11 mouse cellular contexts compared by ENCODE assay signal in genomic region chr7:25685926-25686470, GRCm38 (mm10). TPM values are rescaled to one million over a fixed set of nuclear protein-coding genes. Genes with fewer than 3 reads are reported as not detected.
DNase-seq lines count a peak whose midpoint lies in the region; ATAC-seq and TF ChIP-seq lines count a peak whose summit lies in the region.
"Had no signal": no experiment of that assay in that cellular context is flagged by ENCODE, and none has a peak within 500 bp of the region (broad histone marks: within the 10 kb centered on the region; RNA-seq: fewer than 3 reads in every experiment).

No protein-coding gene starts in this region.

- TF ChIP-seq CTCF in liver, postnatal 0 days (IDR thresholded peaks at IDR 0.05; ENCODE audit: low read depth): no peak

- H3K4me2 ChIP-seq in lung, embryonic 15.5 days: peak overlapping the region; percentile 95
- no peak overlapping the region for H3K4me2 ChIP-seq in hindbrain, embryonic 11.5 days (replicated peaks; ENCODE audit: low read depth, low read length)
- H3K4me2 ChIP-seq in liver, postnatal 0 days (ENCODE audit: low read depth, low read length): peak overlapping the region; percentile 93

- no peak overlapping the region for H3K27ac ChIP-seq in lung, embryonic 15.5 days
- no peak overlapping the region for H3K27ac ChIP-seq in embryonic facial prominence, embryonic 10.5 days (replicated peaks)
- no peak overlapping the region for H3K27ac ChIP-seq in hindbrain, embryonic 11.5 days (ENCODE audit: low read depth, low read length)
- H3K27ac ChIP-seq in liver, postnatal 0 days (ENCODE audit: low read depth): peak overlapping the region; percentile 97

- H3K4me3 ChIP-seq in lung, embryonic 15.5 days: peak overlapping the region; percentile 72
- peak overlapping the region; percentile 67 for H3K4me3 ChIP-seq in embryonic facial prominence, embryonic 10.5 days
- peak overlapping the region; percentile 43; the same call in 1 of the 2 replicates for H3K4me3 ChIP-seq in hindbrain, embryonic 11.5 days (ENCODE audit: low read depth, low read length)
- H3K4me3 ChIP-seq in liver, postnatal 0 days (ENCODE audit: low read depth, low read length): peak overlapping the region; percentile 86

- DNase-seq in lung, postnatal 36 days: no peak
- no peak for DNase-seq in embryonic facial prominence, embryonic 10.5 days (ENCODE audit: low spot score)
- no peak for DNase-seq in hindbrain, embryonic 11.5 days (ENCODE audit: low spot score)
- no peak for DNase-seq in liver, postnatal 0 days
- DNase-seq in testis, postnatal 10 days (ENCODE audit: low spot score): no peak
- DNase-seq in gastrocnemius, adult 18-20 months (ENCODE audit: low spot score): no peak
- DNase-seq in left cerebral cortex, postnatal 14 days (ENCODE audit: low spot score in 2 of 2): no peak
- DNase-seq: cerebellum, adult 8-10 months; right cerebral cortex, postnatal 4 days had no signal

- peaks cover 40% of the 10 kb centered on the region for H3K4me1 ChIP-seq in lung, embryonic 15.5 days
- peaks cover 59% of the 10 kb centered on the region for H3K4me1 ChIP-seq in embryonic facial prominence, embryonic 10.5 days
- H3K4me1 ChIP-seq in hindbrain, embryonic 11.5 days (replicated peaks; ENCODE audit: control insufficient read depth, insufficient read depth, low read length): peaks cover 12% of the 10 kb centered on the region
- peaks cover 55% of the 10 kb centered on the region for H3K4me1 ChIP-seq in liver, postnatal 0 days (ENCODE audit: insufficient read depth)

- H3K27me3 ChIP-seq in lung, embryonic 15.5 days: peaks cover 26% of the 10 kb centered on the region
- peaks cover 69% of the 10 kb centered on the region for H3K27me3 ChIP-seq in embryonic facial prominence, embryonic 10.5 days (replicated peaks; ENCODE audit: low read depth, poor library complexity, severe bottlenecking)
- H3K27me3 ChIP-seq in hindbrain, embryonic 11.5 days (ENCODE audit: control insufficient read depth, insufficient read depth, low read length): peaks cover 47% of the 10 kb centered on the region
- H3K27me3 ChIP-seq in liver, postnatal 0 days (ENCODE audit: insufficient read depth, low read length): no peaks in the 10 kb centered on the region

- peak overlapping the region; percentile 69; the same call in 1 of the 2 replicates for H3K9ac ChIP-seq in lung, embryonic 15.5 days
- H3K9ac ChIP-seq in hindbrain, embryonic 11.5 days (ENCODE audit: low read depth, low read length): no peak overlapping the region
- H3K9ac ChIP-seq in liver, postnatal 0 days (replicated peaks): peak overlapping the region; percentile 83

- no peaks in the 10 kb centered on the region for H3K36me3 ChIP-seq in lung, embryonic 15.5 days
- H3K36me3 ChIP-seq in embryonic facial prominence, embryonic 10.5 days (replicated peaks): peaks cover 10% of the 10 kb centered on the region; the same call in 1 of the 2 replicates
- H3K36me3 ChIP-seq in hindbrain, embryonic 11.5 days (ENCODE audit: control insufficient read depth, insufficient read depth, low read length): no peaks in the 10 kb centered on the region
- H3K36me3 ChIP-seq in liver, postnatal 0 days (replicated peaks; ENCODE audit: insufficient read depth, low read length): peaks cover 2% of the 10 kb centered on the region; the same call in 1 of the 2 replicates

- no peaks in the 10 kb centered on the region for H3K9me3 ChIP-seq in lung, embryonic 15.5 days
- H3K9me3 ChIP-seq in embryonic facial prominence, embryonic 10.5 days: no peaks in the 10 kb centered on the region
- H3K9me3 ChIP-seq in hindbrain, embryonic 11.5 days (ENCODE audit: control insufficient read depth, low read length): no peaks in the 10 kb centered on the region
- no peaks in the 10 kb centered on the region for H3K9me3 ChIP-seq in liver, postnatal 0 days (ENCODE audit: low read length)

- TF ChIP-seq EP300 in liver, postnatal 0 days (IDR thresholded peaks at IDR 0.05; ENCODE audit: low read depth): no peak

- intact Hi-C loops in left cerebral cortex, postnatal 14 days (cut with DNase I): no loop called here

- WGBS in lung, embryonic 15.5 days: 66% methylated on average over 21 of the region's 21 CpGs
- 71% methylated on average over 21 of the region's 21 CpGs for WGBS in embryonic facial prominence, embryonic 10.5 days
- 64% methylated on average over 21 of the region's 21 CpGs for WGBS in hindbrain, embryonic 11.5 days
- 59% methylated on average over 21 of the region's 21 CpGs for WGBS in liver, postnatal 0 days (ENCODE audit: insufficient replicate concordance)

- no peak for ATAC-seq in lung, embryonic 15.5 days (ENCODE audit: borderline replicate concordance, extremely low read depth, low FRiP score, low TSS enrichment)
- no peak for ATAC-seq in hindbrain, embryonic 11.5 days (ENCODE audit: low FRiP score)
- no peak for ATAC-seq in liver, postnatal 0 days

RNA-seq across cellular contexts. Expression of gene Tgfb1, which starts 0.8 kb away (rescaled TPM):
- polyA plus RNA-seq in lung, embryonic 15.5 days (2015; fragmentation: Nextera tagmentation; extraction: Ambion mirVana): 2.9 and 3.5 TPM in 2 replicates
- 1.2 and 1.5 TPM in 2 replicates for polyA plus RNA-seq in embryonic facial prominence, embryonic 10.5 days (2016; fragmentation: Nextera tagmentation; extraction: Ambion mirVana)
- 1.0 and 1.1 TPM in 2 replicates for polyA plus RNA-seq in hindbrain, embryonic 11.5 days (2014; fragmentation: Nextera tagmentation; extraction: Ambion mirVana)
- 5.1 and 6.1 TPM in 2 replicates for polyA plus RNA-seq in liver, postnatal 0 days (2015; fragmentation: Nextera tagmentation; extraction: Ambion mirVana)
- total RNA-seq in gastrocnemius, adult 18-20 months (2021): 1 to 10 TPM; 3.9 to 7.8 TPM
- total RNA-seq in left cerebral cortex, postnatal 14 days (2021): 10 to 100 TPM; 10.9 to 11.1 TPM

RNA-seq across cellular contexts. Expression of gene B9d2, which starts 5.4 kb away (rescaled TPM):
- 26.8 and 30.9 TPM in 2 replicates for polyA plus RNA-seq in lung, embryonic 15.5 days (2015; fragmentation: Nextera tagmentation; extraction: Ambion mirVana)
- polyA plus RNA-seq in embryonic facial prominence, embryonic 10.5 days (2016; fragmentation: Nextera tagmentation; extraction: Ambion mirVana): 33.5 and 34.1 TPM in 2 replicates
- 33.1 and 34.8 TPM in 2 replicates for polyA plus RNA-seq in hindbrain, embryonic 11.5 days (2014; fragmentation: Nextera tagmentation; extraction: Ambion mirVana)
- polyA plus RNA-seq in liver, postnatal 0 days (2015; fragmentation: Nextera tagmentation; extraction: Ambion mirVana): 15.0 and 16.0 TPM in 2 replicates
- 1 to 10 TPM; 7.3 to 7.8 TPM for total RNA-seq in gastrocnemius, adult 18-20 months (2021)
- total RNA-seq in left cerebral cortex, postnatal 14 days (2021): 10 to 100 TPM; 25.5 to 30.1 TPM

RNA-seq across cellular contexts. Expression of gene Tmem91, which starts 11.0 kb away (rescaled TPM):
- 2.1 and 2.6 TPM in 2 replicates for polyA plus RNA-seq in lung, embryonic 15.5 days (2015; fragmentation: Nextera tagmentation; extraction: Ambion mirVana)
- polyA plus RNA-seq in embryonic facial prominence, embryonic 10.5 days (2016; fragmentation: Nextera tagmentation; extraction: Ambion mirVana): 2.6 and 3.6 TPM in 2 replicates
- polyA plus RNA-seq in hindbrain, embryonic 11.5 days (2014; fragmentation: Nextera tagmentation; extraction: Ambion mirVana): 1.6 and 2.2 TPM in 2 replicates
- 0.58 and 0.76 TPM in 2 replicates for polyA plus RNA-seq in liver, postnatal 0 days (2015; fragmentation: Nextera tagmentation; extraction: Ambion mirVana)
- total RNA-seq in gastrocnemius, adult 18-20 months (2021): not detected
- total RNA-seq in left cerebral cortex, postnatal 14 days (2021): 10 to 100 TPM; 40.2 to 48.8 TPM
- total RNA-seq: gastrocnemius, postnatal 25 days had no signal

RNA-seq across cellular contexts. Expression of gene Exosc5, which starts 27.0 kb away (rescaled TPM):
- 75.7 and 78.7 TPM in 2 replicates for polyA plus RNA-seq in lung, embryonic 15.5 days (2015; fragmentation: Nextera tagmentation; extraction: Ambion mirVana)
- 93.5 and 101 TPM in 2 replicates for polyA plus RNA-seq in embryonic facial prominence, embryonic 10.5 days (2016; fragmentation: Nextera tagmentation; extraction: Ambion mirVana)
- polyA plus RNA-seq in hindbrain, embryonic 11.5 days (2014; fragmentation: Nextera tagmentation; extraction: Ambion mirVana): 48.1 and 49.9 TPM in 2 replicates
- polyA plus RNA-seq in liver, postnatal 0 days (2015; fragmentation: Nextera tagmentation; extraction: Ambion mirVana): 44.5 and 49.2 TPM in 2 replicates
- total RNA-seq in gastrocnemius, adult 18-20 months (2021): 10 to 100 TPM; 19.9 to 21.3 TPM
- total RNA-seq in left cerebral cortex, postnatal 14 days (2021): 10 to 100 TPM; 22.6 to 23.9 TPM

RNA-seq across cellular contexts. Expression of gene Bckdha, which starts 27.2 kb away (rescaled TPM):
- 55.9 and 57.0 TPM in 2 replicates for polyA plus RNA-seq in lung, embryonic 15.5 days (2015; fragmentation: Nextera tagmentation; extraction: Ambion mirVana)
- polyA plus RNA-seq in embryonic facial prominence, embryonic 10.5 days (2016; fragmentation: Nextera tagmentation; extraction: Ambion mirVana): 54.9 and 59.2 TPM in 2 replicates
- 32.9 and 35.2 TPM in 2 replicates for polyA plus RNA-seq in hindbrain, embryonic 11.5 days (2014; fragmentation: Nextera tagmentation; extraction: Ambion mirVana)
- polyA plus RNA-seq in liver, postnatal 0 days (2015; fragmentation: Nextera tagmentation; extraction: Ambion mirVana): 106 and 123 TPM in 2 replicates
- total RNA-seq in gastrocnemius, adult 18-20 months (2021): 100 to 1,000 TPM; 134 to 137 TPM
- 10 to 100 TPM; 32.0 to 32.7 TPM for total RNA-seq in left cerebral cortex, postnatal 14 days (2021)
